Mouse (Mus musculus): ENCODE data around the gene Fam160a2.

- TF ChIP-seq POLR2A (IDR thresholded peaks at IDR 0.05; ENCODE audit: borderline replicate concordance, low read depth, low read length) = no peak
- no peak for TF ChIP-seq CTCF (IDR thresholded peaks at IDR 0.05; ENCODE audit: low read depth, low read length)
Measured at GRCm38 (mm10) chr7:105441426-105441825, 41.6 kb upstream of the Fam160a2 start.
